Mouse (Mus musculus) E14TG2a.4 (cell line): ENCODE measurements at regions not wholly inside any gene's neighbourhood (a gene's known extent, or its start where the extent isn't known, plus 50 kb on each side); places are given as distances from the start of the nearest gene placed in this dataset.

Source experiments
- H3K27me3 ChIP-seq: 2 replicates; pipeline ENCODE4 v1.6.1; 2014; ENCODE audit warnings: low read length, control low read depth; ENCODE audit not compliant: insufficient read depth
- H3K36me3 ChIP-seq: 2 replicates; pipeline ENCODE4 v1.6.1; 2014; ENCODE audit warnings: low read length, control low read depth; ENCODE audit not compliant: insufficient read depth
- H3K4me1 ChIP-seq: replicated peaks from 2 replicates; pipeline ENCODE4 v1.6.1; 2014; ENCODE audit warnings: low read depth, low read length, control low read depth
- H3K4me3 ChIP-seq: replicated peaks from 2 replicates; pipeline ENCODE4 v1.5.1; 2014; ENCODE audit warnings: mild to moderate bottlenecking, low read length
- H3K9me3 ChIP-seq: 2 replicates; pipeline ENCODE4 v1.6.1; 2014; ENCODE audit warnings: low read length, control low read depth
- CTCF ChIP-seq: conservative IDR thresholded peaks from 2 replicates; pipeline ENCODE4 v1.5.1; 2014; ENCODE audit warnings: low read length
- NANOG ChIP-seq: IDR thresholded peaks from 2 replicates; pipeline ENCODE4 v1.6.1; 2014; ENCODE audit warnings: borderline replicate concordance, low read length, mixed read lengths
- POU5F1 ChIP-seq: IDR thresholded peaks from 2 replicates; pipeline ENCODE4 v1.6.1; 2014; ENCODE audit warnings: low read length, borderline replicate concordance

- no peaks in the 10 kb centered on the region for H3K36me3 ChIP-seq
- no peaks in the 10 kb centered on the region for H3K9me3 ChIP-seq
- no peaks in the 10 kb centered on the region for H3K4me1 ChIP-seq
- H3K4me3 ChIP-seq: no peak overlapping the region
- H3K27me3 ChIP-seq: no peaks in the 10 kb centered on the region
- TF ChIP-seq POU5F1 (no peak), NANOG (no peak), CTCF (no peak)
Observed at GRCm38 (mm10) chr2:147514748-147515147, 153.0 kb downstream of the Pax1 start.

- Histone ChIP-seq H3K4me3 (no peak overlapping the region), H3K9me3 (no peaks in the 10 kb centered on the region), H3K4me1 (no peaks in the 10 kb centered on the region), H3K36me3 (no peaks in the 10 kb centered on the region), H3K27me3 (no peaks in the 10 kb centered on the region)
- no peak for TF ChIP-seq NANOG
- no peak for TF ChIP-seq POU5F1
- no peak for TF ChIP-seq CTCF
Observed at GRCm38 (mm10) chr2:147503962-147504361, 142.2 kb downstream of the Pax1 start.

- H3K4me3 ChIP-seq: no peak overlapping the region
- no peaks in the 10 kb centered on the region for H3K27me3 ChIP-seq
Observed at GRCm38 (mm10) chr2:147498731-147499130, 137.0 kb downstream of the Pax1 start.

GRCm38 (mm10) chr2:147455932-147456331, 94.2 kb downstream of the Pax1 start:
- Histone ChIP-seq H3K4me3 (no peak overlapping the region), H3K27me3 (no peaks in the 10 kb centered on the region), H3K4me1 (no peaks in the 10 kb centered on the region), H3K36me3 (no peaks in the 10 kb centered on the region), H3K9me3 (no peaks in the 10 kb centered on the region)
- TF ChIP-seq CTCF (no peak), NANOG (no peak), POU5F1 (no peak)

More at GRCm38 (mm10) chr2:147498731-147499130, 137.0 kb downstream of the Pax1 start:
- Histone ChIP-seq H3K4me1 (no peaks in the 10 kb centered on the region), H3K9me3 (no peaks in the 10 kb centered on the region), H3K36me3 (no peaks in the 10 kb centered on the region)
- TF ChIP-seq NANOG: no peak
- no peak for TF ChIP-seq CTCF
- no peak for TF ChIP-seq POU5F1

GRCm38 (mm10) chr2:147454362-147455257, 92.9 kb downstream of the Pax1 start:
- no peak overlapping the region for H3K4me3 ChIP-seq
- H3K27me3 ChIP-seq: no peaks in the 10 kb centered on the region
- TF ChIP-seq POU5F1 (no peak), NANOG (no peak), CTCF (no peak)
- no peaks in the 10 kb centered on the region for H3K9me3 ChIP-seq
- no peaks in the 10 kb centered on the region for H3K36me3 ChIP-seq
- H3K4me1 ChIP-seq: no peaks in the 10 kb centered on the region
